Mouse (Mus musculus) cerebellum, adult 9-11 months (tissue): ENCODE results near the gene Crip3.

Experiments
- DNase-seq: peaks from one replicate; pipeline ENCODE4 v3.0.0; 2022

The Crip3 gene

GRCm38 (mm10) chr17:46457791-46458190 lies 29.1 kb downstream of the Crip3 start:
- no peak for DNase-seq

- no peak for DNase-seq
Observed at GRCm38 (mm10) chr17:46458439-46458838, 29.7 kb downstream of the Crip3 start.

GRCm38 (mm10) chr17:46460673-46461072 lies 31.9 kb downstream of the Crip3 start:
- no peak for DNase-seq

- DNase-seq = no peak
Observed at GRCm38 (mm10) chr17:46461347-46461746, 32.6 kb downstream of the Crip3 start.

DNA sequence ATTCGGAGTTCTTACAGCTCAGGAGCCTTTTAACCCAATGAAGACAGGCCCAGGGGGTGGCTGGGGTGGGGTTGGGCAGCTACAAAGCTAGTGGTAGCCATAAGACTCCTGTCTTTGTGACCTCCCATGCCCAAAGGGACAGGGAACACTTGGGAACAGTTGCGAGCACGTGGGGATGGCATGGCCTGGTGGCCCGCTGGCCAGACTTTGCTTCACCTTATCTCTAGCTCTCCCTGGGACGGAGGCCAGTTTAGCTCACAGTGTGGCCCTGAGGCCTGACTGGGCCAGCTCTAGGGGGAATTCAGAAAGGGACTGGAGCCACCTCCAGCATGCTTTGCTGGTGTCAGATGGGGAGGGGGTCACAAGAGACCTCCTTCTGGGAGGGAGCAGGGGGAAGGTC lies 33.5 kb downstream of the Crip3 start:
- no peak for DNase-seq

DNA sequence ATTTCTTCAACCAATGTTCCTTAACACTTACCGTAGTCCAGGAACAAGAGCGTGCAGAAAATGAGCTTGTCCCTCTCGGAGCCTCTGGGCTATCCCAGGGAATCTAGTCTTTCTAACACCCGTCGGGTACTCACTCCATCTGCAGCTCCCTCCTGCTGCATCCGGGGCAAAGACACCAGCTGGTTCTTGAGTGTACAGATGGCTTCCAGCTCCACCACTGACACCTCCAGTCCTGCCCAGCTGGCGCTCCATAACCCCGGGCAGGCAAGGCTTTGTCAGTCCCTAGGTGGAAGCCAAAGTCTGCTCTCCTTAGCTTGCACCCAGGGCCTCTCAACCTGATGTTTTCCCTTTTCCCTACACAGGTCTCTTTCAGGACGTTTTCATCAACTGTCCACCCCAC lies 39.1 kb downstream of the Crip3 start:
- DNase-seq = peak; percentile 81

DNA sequence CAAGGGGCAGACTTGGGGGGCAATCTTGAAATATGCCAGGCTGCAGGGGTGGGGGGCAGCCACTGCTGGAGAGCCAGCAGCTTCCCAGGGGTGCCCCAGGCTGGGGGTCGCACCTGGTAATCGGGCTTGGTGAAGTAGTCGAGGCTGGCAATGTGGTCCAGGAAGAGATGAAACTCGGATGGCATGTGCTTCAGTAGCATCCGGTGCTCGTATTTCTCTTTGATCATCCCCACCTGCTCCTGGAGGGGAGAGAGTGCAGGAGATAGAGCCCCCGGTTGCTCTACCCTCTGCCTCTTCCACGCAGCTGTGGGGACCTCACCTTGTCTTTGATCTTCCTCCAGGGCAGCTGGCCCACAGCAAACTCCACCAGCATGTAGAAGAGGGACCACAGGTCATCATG lies 47.9 kb downstream of the Crip3 start:
- no peak for DNase-seq

GRCm38 (mm10) chr17:46477286-46477685 lies 48.6 kb downstream of the Crip3 start:
- no peak for DNase-seq
